Mouse (Mus musculus): ENCODE measurements around the gene Fsd1l. TPM values are rescaled to one million over a fixed set of nuclear protein-coding genes. Genes with fewer than 3 reads are reported as not detected.
"Not testable (repeated sequence)": the region's sequence is repeated elsewhere in the genome, so short reads cannot be mapped to it uniquely, and the experiment has no call there.

Gene Fsd1l
- total RNA-seq, 2 experiments from 2014 or later, result 14.1 to 17.0 TPM

GRCm38 (mm10) chr4:53625263-53625662 is 6.0 kb upstream of the Fsd1l start:
- no peak for DNase-seq (ENCODE audit: low spot score in 2 of 2)

GRCm38 (mm10) chr4:53628924-53629323 is 2.3 kb upstream of the Fsd1l start:
- DNase-seq (ENCODE audit: low spot score in 2 of 2), result no peak

GRCm38 (mm10) chr4:53630963-53631315 is 332 bp upstream of the Fsd1l start:
- DNase-seq (ENCODE audit: low spot score in 2 of 2), result peak in 1 of 2 experiments; percentile 37

- no peak for DNase-seq (ENCODE audit: low spot score in 2 of 2)
Observed at GRCm38 (mm10) chr4:53632011-53632349, 709 bp downstream of the Fsd1l start.

DNA sequence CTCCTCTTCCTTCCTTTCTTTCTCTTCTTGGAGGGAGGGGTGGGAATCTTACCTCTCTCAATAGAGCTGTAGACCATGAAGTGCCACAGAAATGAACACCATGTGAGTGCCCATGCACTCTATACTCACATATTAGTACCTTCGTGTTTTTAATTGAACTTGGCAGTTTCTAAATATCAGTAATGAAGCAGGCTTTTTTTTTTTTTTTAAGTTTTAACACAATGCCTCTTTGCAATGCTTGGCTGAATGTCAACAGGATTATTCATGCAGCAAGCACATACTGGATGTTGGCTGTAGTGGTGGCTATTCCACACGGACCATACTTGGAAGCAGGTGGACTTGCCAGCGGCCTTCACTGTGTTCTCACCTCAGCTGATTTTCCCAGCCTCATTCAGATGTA is 4.1 kb downstream of the Fsd1l start:
- no peak for DNase-seq (ENCODE audit: low spot score in 2 of 2)

DNA sequence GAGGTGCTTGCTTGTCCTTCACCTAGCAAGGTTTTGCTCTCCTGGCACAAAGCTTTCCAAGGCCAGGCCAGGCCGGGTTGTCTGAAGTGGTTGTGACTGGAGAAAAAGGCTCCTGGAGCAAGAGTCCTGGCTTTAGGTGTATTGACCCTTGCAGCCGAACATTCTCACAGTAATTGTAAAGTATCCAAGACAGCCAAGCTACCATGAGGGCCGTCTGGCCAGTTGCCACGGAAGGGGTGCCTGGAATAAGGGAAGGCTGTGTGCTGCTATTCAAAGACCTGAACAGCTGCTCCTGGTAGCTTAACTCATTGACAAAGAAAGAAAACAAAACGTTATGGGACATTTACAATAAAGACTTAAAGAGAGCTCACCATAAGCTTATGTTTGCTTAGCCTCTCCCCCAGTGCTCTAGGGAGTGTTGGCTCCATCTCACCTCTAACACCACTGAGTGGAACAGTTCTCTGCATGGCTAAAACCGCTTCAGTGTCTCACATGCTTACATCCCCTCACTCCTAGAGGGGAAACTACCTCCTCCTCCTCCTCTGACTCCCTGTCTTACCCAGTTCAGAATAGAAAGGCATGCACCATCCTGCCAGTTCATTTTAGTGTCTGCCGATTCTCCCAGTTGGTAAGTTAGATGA is 6.1 kb downstream of the Fsd1l start:
- DNase-seq (ENCODE audit: low spot score in 2 of 2), result no peak

GRCm38 (mm10) chr4:53638549-53639123 is 7.4 kb downstream of the Fsd1l start:
- no peak for DNase-seq (ENCODE audit: low spot score in 2 of 2)

DNA sequence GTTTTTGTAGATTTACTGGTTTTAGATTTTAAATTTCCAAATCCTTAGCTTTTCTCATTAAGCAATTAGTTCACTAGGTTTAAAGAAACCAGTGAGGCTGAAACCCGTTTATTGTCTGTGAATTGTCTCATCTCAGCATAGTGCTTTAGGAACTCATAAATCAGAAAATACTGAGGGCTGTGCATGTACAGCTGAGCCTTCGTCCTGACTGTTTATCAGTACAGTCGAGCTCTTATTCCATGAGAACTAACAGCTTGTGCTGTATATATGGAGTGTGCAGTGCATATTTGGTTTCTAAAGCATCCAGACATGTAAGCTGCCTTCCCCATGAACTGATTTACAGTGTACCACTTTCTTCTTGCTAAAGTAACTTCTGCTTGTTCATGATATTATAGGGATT is 26.8 kb downstream of the Fsd1l start:
- DNase-seq (ENCODE audit: low spot score in 2 of 2), result no peak

DNA sequence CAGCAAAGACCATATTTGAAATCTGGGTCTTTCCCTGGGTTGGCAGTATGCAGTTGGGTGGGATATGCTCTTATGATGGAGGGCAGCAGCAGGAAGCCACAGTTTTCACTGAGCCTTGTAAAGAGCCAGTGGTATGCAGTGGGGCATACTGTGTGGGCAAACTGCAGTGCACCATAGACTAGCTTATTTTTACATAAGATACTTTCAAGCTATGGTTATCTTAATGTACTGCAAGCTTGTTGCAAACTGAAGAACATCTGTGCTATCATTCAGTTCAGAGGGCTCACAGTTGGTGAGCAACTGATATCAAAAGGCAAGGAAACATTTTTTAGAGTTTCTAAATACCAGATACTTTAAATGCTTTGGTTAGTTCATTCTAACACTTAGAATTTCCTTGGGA is 29.4 kb downstream of the Fsd1l start:
- DNase-seq (ENCODE audit: low spot score in 2 of 2), result no peak

- DNase-seq (ENCODE audit: low spot score in 2 of 2), result no peak
Observed at GRCm38 (mm10) chr4:53682092-53682491, 50.8 kb downstream of the Fsd1l start.

DNA sequence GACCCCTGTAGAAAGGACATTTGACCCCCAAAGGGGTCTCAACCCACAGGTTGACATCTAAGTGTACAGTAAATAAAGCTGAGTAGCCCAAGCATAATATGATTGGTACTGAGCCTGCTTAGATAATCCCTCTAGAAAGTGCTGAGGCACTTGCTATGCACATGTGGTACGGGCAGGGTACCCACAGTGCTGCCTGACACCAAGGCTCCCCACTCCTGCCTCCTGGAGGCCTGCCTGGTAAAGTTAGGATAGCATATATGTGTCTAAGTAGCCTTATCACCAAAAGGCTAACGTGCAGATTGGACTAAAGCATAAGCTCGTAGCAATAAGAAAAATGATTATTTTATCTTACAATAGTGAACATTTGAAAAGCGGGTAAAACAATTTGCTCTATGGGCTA is 57.7 kb downstream of the Fsd1l start:
- no peak for DNase-seq (ENCODE audit: low spot score in 2 of 2)

GRCm38 (mm10) chr4:53691418-53691817 is 60.1 kb downstream of the Fsd1l start:
- DNase-seq (ENCODE audit: low spot score in 2 of 2), result no peak

DNA sequence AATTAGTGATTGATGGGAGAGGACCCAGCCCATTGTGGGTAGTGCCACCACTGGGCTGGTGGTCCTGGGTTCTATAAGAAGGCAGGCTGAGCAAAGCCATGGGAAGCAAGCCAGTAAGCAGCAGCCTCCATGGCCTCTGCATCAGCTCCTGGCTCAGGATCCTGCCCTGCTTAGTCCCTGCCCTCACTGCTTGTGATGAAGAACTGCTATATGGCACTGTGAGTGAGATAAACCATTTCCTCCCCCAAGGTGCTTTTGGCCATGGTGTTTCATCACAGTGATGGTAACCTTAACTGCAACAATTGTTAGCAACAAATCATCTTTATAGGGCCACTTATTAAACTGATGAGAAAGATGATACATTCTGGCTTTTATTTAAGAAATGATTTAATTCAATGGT is 77.9 kb downstream of the Fsd1l start:
- DNase-seq (ENCODE audit: low spot score in 2 of 2), result not testable (repeated sequence)

DNA sequence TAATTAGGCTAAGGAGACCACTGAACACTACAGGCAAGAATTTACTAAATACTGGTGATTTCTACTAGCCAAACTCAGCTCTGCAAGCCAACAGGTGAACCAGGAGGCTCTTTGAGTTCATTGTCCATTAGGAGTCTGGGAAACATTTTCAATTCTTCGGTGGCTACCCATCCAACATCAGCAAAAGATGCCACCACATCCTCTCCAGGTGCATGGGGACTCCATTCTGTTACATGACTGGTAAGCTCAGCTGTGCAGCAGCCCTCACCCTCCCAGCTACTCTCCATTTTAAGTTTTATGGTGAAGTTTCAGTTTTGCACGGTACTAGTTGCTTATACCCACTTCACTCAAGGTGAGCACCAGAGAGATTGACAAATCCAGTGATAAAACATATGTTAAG is 78.8 kb downstream of the Fsd1l start:
- no peak for DNase-seq (ENCODE audit: low spot score in 2 of 2)

DNA sequence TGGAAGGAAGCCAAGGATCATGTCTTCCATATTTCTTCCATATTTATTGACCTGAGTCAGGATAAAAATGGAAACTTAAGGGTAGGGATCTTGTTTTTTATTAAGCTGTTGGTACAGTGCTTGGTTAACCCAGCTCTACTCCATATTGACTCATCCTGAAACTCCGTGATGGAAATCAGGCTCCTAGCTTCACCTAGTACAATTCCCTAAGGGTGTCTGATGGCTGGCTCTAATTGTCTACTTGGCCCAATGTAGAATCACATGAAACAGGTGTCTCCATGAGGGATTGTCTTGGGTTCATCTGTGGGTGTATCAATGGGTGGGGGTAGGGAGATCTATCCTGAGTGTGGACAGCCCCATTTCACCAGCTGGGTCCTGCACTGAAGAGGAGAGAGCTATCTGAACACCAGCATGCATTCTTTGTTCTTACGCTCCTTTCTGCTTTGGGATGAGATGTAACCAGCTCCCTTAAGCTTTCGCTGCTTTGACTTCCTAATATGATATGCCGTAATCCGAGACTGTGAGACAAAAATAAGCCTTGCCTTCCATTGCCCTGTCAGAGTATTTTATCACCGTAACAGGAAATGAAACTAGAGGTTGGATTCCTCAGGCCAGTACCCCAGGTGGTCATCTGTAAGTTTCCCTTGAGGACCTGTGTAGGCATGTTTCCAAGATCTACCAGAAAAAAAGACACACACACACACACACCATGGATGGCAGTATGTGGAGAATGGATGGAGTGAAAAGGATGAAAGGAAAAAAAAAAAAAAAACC is 79.5 kb downstream of the Fsd1l start:
- DNase-seq (ENCODE audit: low spot score in 2 of 2), result no peak

DNA sequence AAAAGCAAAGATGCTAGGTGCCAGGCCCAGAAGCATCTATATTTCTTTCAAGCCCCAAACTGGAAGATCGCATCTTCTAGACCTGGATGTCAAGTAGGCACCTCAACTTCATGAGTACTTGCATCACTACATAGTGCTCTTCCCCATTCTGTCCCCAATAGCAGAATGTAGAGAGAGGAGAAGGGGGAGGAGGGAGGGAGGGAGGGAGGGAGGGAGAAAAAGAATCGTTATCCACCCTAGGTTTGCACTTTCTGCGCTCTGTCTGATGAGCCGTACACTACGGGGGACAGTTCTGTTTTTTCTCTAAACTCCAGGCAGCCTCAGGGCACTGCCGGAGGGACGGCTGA is 82.4 kb downstream of the Fsd1l start, which contains the start of gene Fktn:
TSS of gene Fktn (plus strand) at position 295 of the 347 bp plus-strand sequence.
- no peak for DNase-seq (ENCODE audit: low spot score in 2 of 2)

DNA sequence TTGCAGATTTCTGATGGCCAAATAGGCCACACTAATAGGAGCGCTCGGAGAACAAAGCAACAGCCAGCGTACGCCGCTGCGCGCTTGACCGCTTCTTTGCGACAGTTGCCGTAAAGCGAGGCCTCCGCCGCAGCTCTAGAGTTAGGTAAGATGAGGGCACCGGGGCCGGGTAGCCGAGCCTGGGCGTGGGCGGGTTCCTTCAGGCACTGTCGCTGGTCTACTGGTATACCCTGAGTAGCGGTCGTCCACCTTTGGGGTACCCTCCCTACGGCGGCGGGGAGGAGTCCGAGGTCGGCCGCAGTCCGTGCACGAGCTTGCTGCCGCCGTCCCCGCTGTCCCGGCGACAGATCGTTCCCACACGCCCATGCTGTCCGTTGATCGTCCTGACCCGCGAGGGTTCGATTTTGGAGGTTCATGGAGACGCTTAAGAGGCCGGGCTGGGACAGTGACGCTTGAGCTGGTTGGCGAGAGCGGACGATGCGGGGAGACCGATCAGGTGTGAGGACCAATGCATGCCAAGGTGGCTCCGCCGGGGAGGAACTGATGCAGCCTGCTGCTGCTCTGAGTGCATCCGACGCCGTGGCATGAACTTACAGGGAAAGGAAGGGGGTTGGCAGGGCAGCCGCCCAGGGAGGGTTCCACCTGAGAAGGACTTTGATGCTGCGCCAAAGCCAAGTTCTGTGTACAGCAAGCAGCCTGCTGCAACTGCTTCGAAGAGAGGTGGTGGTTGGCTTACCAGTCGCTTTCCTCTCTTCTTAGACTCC is 83.0 kb downstream of the Fsd1l start:
- DNase-seq (ENCODE audit: low spot score in 2 of 2), result peak; percentile 62 to 72

DNA sequence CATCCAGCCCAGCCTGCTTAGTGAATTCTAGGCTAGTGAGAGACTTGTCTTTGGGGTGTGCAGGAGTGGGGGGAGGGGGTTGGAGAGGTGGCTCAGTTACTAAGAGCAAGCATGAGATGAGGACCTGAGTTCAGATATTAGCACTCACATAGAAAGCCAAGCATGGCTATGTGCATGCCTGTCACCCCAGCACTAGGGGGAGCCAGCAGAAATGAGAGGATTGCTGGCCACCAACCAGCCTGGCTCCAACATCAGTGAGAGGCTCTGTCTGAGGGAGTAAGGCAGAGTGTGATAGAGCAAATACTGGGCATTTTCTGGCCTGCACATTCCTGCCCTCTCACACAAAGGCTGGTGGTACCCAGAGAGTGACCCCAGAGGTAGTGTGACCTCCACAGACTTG is 84.7 kb downstream of the Fsd1l start:
- DNase-seq (ENCODE audit: low spot score in 2 of 2), result no peak

GRCm38 (mm10) chr4:53717546-53717945 is 86.3 kb downstream of the Fsd1l start:
- DNase-seq (ENCODE audit: low spot score in 2 of 2), result no peak

GRCm38 (mm10) chr4:53718261-53718660 is 87.0 kb downstream of the Fsd1l start:
- no peak for DNase-seq (ENCODE audit: low spot score in 2 of 2)

GRCm38 (mm10) chr4:53722506-53722905 is 91.2 kb downstream of the Fsd1l start:
- no peak for DNase-seq (ENCODE audit: low spot score in 2 of 2)

DNA sequence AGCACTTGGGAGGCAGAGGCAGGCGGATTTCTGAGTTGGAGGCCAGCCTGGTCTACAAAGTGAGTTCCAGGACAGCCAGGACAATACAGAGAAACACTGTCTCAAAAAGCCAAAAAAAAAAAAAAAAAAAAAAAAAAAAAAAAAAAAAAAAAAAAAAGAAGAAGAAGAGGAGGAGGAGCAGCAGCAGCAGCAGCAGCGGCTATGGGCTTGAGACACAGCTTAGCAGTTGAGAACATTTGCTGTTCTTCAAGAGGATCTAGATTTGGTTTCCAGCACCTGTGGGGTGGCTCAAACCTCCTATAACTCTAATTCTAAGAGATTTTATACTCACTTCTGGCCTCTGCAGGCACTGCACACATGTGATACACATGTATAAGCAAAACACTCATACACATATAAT is 94.8 kb downstream of the Fsd1l start:
- not testable (repeated sequence) for DNase-seq (ENCODE audit: low spot score in 2 of 2)

All from adrenal gland, postnatal 4 days (tissue).